Mouse (Mus musculus) forebrain, embryonic 16.5 days (tissue): ENCODE data around the gene Stxbp6. TPM values are rescaled to one million over a fixed set of nuclear protein-coding genes. Genes with fewer than 3 reads are reported as not detected.

ENCODE experiments used
- ATAC-seq: fragments of 200-750 bp; cut with Nextera tagmentation; 2 replicates; pipeline ENCODE4 v1.8.0; 2017; ENCODE audit warnings: mild to moderate bottlenecking, moderate library complexity
- H3K27ac ChIP-seq: fragments of 300-500 bp; sonication (generic); 2 replicates; pipeline ENCODE4 v1.5.1; 2014; ENCODE audit warnings: low read length, control low read depth
- H3K27me3 ChIP-seq: fragments of 300-500 bp; sonication (generic); replicated peaks from 2 replicates; pipeline ENCODE4 v1.6.1; 2014; ENCODE audit warnings: low read length; ENCODE audit not compliant: control insufficient read depth, insufficient read depth
- H3K36me3 ChIP-seq: fragments of 300-500 bp; sonication (generic); 2 replicates; pipeline ENCODE4 v1.6.1; 2014; ENCODE audit not compliant: control insufficient read depth, insufficient read depth
- H3K4me1 ChIP-seq: fragments of 300-500 bp; sonication (generic); replicated peaks from 2 replicates; pipeline ENCODE4 v1.6.1; 2014; ENCODE audit warnings: low read length; ENCODE audit not compliant: control insufficient read depth, insufficient read depth
- H3K4me2 ChIP-seq: fragments of 300-500 bp; sonication (generic); 2 replicates; pipeline ENCODE4 v1.6.1; 2014; ENCODE audit warnings: mild to moderate bottlenecking, low read length, control low read depth
- H3K4me3 ChIP-seq: fragments of 300-500 bp; sonication (generic); replicated peaks from 2 replicates; pipeline ENCODE4 v1.5.1; 2014; ENCODE audit warnings: mild to moderate bottlenecking, low read length, control low read depth
- H3K9ac ChIP-seq: fragments of 300-500 bp; sonication (generic); replicated peaks from 2 replicates; pipeline ENCODE4 v1.6.1; 2014; ENCODE audit warnings: low read depth, low read length, control low read depth
- H3K9me3 ChIP-seq: fragments of 300-500 bp; sonication (generic); 2 replicates; pipeline ENCODE4 v1.6.1; 2016; ENCODE audit warnings: low read length; ENCODE audit not compliant: control insufficient read depth
- WGBS: fragments of 180-500 bp; shearing (Covaris S2); extraction: QIAGEN DNeasy Blood & Tissue Kit; methylation state at CpG from one replicate; pipeline ENCODE4 v1.1.7; 2014; 5-methylcytosine and 5-hydroxymethylcytosine counted together
- polyA plus RNA-seq: library from polyadenylated mRNA; unstranded; fragments of >200 nt; fragmentation: Nextera tagmentation; extraction: Ambion mirVana; gene quantifications from 2 replicates; pipeline ENCODE4 v1.2.1, GENCODE M21; 2015

Gene Stxbp6
- polyA plus RNA-seq, 1 experiment from 2014 or later, result 13.6 TPM

- H3K4me3 ChIP-seq, result no peak overlapping the region
- H3K4me1 ChIP-seq, result peaks cover 15% of the 10 kb centered on the region
- no peak overlapping the region for H3K27ac ChIP-seq
- H3K36me3 ChIP-seq, result no peaks in the 10 kb centered on the region
- WGBS, result 77% methylated on average over 11 of the region's 11 CpGs
- H3K27me3 ChIP-seq, result 0 out of 2 replicates have a peak, but pooled peaks cover 2% of the 10 kb centered on the region
- H3K4me2 ChIP-seq, result peak overlapping the region; percentile 100; the same call in 1 of the 2 replicates
- no peaks in the 10 kb centered on the region for H3K9me3 ChIP-seq
- H3K9ac ChIP-seq, result no peak overlapping the region
- no peak for ATAC-seq
These were observed 1.1 kb upstream of the Stxbp6 start for GRCm38 (mm10) chr12:45075631-45076030.

DNA sequence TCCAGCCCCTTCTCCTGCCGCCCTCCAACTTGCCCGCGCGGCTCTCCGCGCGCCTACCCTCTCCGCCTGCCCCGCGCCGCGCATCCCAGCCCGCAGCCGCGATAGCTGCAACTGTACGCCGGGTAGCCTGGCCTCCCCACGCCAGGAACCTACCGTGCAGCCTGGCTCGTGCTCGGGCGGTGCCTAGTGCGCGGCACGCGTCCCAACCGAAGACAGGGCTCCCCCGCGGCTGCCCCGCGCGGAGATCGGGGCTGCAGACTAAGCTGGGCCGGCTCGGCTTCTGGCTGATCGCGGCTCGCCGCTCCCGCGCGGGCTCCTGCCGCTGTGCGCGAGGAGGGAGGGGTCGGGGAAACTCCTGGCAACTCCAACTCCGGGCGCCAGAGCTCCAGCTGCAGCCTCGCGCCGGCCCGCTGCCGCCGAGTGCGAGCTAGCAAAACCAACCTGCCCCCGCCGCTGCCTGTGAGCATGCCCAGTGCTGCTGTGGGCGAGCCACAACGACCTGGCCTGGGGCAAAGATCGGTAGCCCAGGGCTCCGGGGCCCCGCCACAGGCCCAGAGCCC is 387 bp downstream of the Stxbp6 start:
- Histone ChIP-seq H3K27ac (peak overlapping the region; percentile 74), H3K27me3 (0 out of 2 replicates have a peak, but pooled peaks cover 2% of the 10 kb centered on the region), H3K9ac (peak overlapping the region; percentile 78), H3K4me3 (peak overlapping the region; percentile 79), H3K4me1 (peaks cover 15% of the 10 kb centered on the region), H3K36me3 (no peaks in the 10 kb centered on the region), H3K9me3 (no peaks in the 10 kb centered on the region), H3K4me2 (peak overlapping the region; percentile 100)
- under 1% methylated on average over 54 of the region's 62 CpGs for WGBS
- peak; percentile 87 for ATAC-seq

- H3K4me1 ChIP-seq, result peaks cover 15% of the 10 kb centered on the region
- under 1% methylated on average over 28 of the region's 28 CpGs for WGBS
- H3K9me3 ChIP-seq, result no peaks in the 10 kb centered on the region
- peak overlapping the region; percentile 100 for H3K4me2 ChIP-seq
- peak overlapping the region; percentile 78 for H3K9ac ChIP-seq
- H3K27ac ChIP-seq, result peak overlapping the region; percentile 63
- ATAC-seq, result peak; percentile 53
- no peaks in the 10 kb centered on the region for H3K36me3 ChIP-seq
- peak overlapping the region; percentile 79 for H3K4me3 ChIP-seq
- H3K27me3 ChIP-seq, result 0 out of 2 replicates have a peak, but pooled peaks cover 2% of the 10 kb centered on the region
These were observed 1.0 kb downstream of the Stxbp6 start for GRCm38 (mm10) chr12:45073331-45074041.

GRCm38 (mm10) chr12:45072185-45072584 is 2.3 kb downstream of the Stxbp6 start:
- Histone ChIP-seq H3K4me3 (no peak overlapping the region), H3K4me1 (peaks cover 22% of the 10 kb centered on the region), H3K4me2 (no peak overlapping the region), H3K36me3 (no peaks in the 10 kb centered on the region), H3K9ac (no peak overlapping the region), H3K9me3 (no peaks in the 10 kb centered on the region), H3K27me3 (0 out of 2 replicates have a peak, but pooled peaks cover 2% of the 10 kb centered on the region), H3K27ac (no peak overlapping the region)
- 48% methylated on average over 3 of the region's 3 CpGs for WGBS
- ATAC-seq, result no peak

DNA sequence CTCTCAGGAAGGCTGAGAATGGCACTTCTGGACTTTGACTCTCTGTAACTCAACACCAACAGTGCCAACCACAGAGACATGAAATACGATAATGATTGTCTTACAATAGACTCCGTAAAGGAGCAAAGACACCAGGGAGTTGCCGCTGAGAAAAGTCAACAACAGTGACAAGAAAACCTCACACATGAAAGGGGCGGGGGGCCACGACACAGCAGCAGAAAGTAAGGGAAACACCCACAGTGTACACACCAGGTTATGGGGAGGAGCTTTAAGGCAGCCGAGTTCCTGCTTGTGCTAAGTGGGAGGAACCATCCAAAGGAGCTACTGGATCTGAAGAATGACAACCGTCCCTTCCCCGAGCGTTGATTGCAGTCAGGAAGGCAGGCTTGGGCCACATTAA is 4.3 kb downstream of the Stxbp6 start:
- Histone ChIP-seq H3K4me1 (peaks cover 25% of the 10 kb centered on the region), H3K27ac (no peak overlapping the region), H3K9me3 (no peaks in the 10 kb centered on the region), H3K4me3 (no peak overlapping the region), H3K27me3 (0 out of 2 replicates have a peak, but pooled peaks cover 2% of the 10 kb centered on the region), H3K4me2 (no peak overlapping the region), H3K36me3 (no peaks in the 10 kb centered on the region), H3K9ac (no peak overlapping the region)
- ATAC-seq, result no peak
- WGBS, result 69% methylated on average over 9 of the region's 9 CpGs

DNA sequence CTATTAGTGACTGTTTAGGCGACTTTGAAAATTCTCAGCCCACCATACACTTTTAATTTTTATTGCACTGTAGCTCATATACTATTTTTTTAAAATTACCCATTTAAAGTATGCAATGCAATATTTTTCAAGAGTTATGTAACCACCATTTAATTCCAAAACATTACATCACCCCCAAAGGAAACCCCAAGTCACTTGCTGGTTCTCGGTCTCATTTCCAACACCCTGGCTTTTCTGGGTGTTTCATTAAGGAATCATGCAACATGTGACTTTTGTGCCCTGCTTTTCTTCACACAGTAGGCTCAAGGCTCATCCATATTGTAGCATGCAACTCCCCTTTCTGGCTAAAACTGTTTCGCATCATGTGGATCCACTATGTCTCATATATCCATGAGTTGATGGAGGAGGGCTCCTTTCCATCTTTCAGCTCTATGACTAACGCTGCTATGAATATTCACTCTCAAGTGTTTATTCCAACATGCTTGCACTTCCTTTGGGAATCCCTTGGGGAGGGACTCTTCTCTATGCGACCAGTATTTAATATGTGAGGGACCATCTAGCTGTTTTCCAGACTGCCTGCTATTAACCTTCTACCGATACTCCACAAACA is 6.3 kb downstream of the Stxbp6 start:
- no peaks in the 10 kb centered on the region for H3K9me3 ChIP-seq
- H3K27me3 ChIP-seq, result 0 out of 2 replicates have a peak, but pooled peaks cover 2% of the 10 kb centered on the region
- peaks cover 13% of the 10 kb centered on the region for H3K4me1 ChIP-seq
- H3K4me3 ChIP-seq, result no peak overlapping the region
- WGBS, result 84% methylated on average over 6 of the region's 6 CpGs
- no peak for ATAC-seq
- H3K4me2 ChIP-seq, result no peak overlapping the region
- no peak overlapping the region for H3K9ac ChIP-seq
- H3K27ac ChIP-seq, result no peak overlapping the region
- no peaks in the 10 kb centered on the region for H3K36me3 ChIP-seq

DNA sequence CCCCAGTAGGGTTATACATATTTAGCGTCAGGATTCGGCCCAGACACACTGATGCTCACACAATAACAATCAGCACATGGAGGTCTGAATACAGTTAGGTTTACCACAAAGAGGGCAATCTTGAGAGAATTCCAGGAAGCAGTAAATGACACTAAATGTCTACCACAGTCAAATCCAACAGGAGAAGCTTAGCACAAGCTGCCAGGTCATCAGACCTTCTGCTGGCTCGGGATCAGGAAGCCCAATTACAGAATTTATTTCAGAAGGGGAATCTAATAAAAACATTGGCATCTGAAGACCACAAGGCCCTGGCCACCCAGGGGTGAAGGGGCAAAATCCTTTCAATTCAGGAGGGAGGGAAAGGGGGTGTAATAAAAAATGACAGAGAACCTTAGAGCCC is 6.8 kb downstream of the Stxbp6 start:
- Histone ChIP-seq H3K4me1 (peaks cover 13% of the 10 kb centered on the region), H3K27me3 (0 out of 2 replicates have a peak, but pooled peaks cover 2% of the 10 kb centered on the region), H3K4me3 (no peak overlapping the region), H3K9me3 (no peaks in the 10 kb centered on the region), H3K36me3 (no peaks in the 10 kb centered on the region), H3K4me2 (peak overlapping the region; percentile 11; the same call in 1 of the 2 replicates), H3K27ac (no peak overlapping the region), H3K9ac (no peak overlapping the region)
- no peak for ATAC-seq
- WGBS, result 17% methylated on average over 3 of the region's 3 CpGs

- no peaks in the 10 kb centered on the region for H3K9me3 ChIP-seq
- H3K4me1 ChIP-seq, result peaks cover 13% of the 10 kb centered on the region
- no peak overlapping the region for H3K27ac ChIP-seq
- ATAC-seq, result peak; percentile 86
- 17% methylated on average over 11 of the region's 11 CpGs for WGBS
- H3K27me3 ChIP-seq, result 0 out of 2 replicates have a peak, but pooled peaks cover 2% of the 10 kb centered on the region
- H3K36me3 ChIP-seq, result no peaks in the 10 kb centered on the region
- no peak overlapping the region for H3K4me3 ChIP-seq
- H3K9ac ChIP-seq, result no peak overlapping the region
- peak overlapping the region; percentile 11 for H3K4me2 ChIP-seq
These were observed 7.3 kb downstream of the Stxbp6 start for GRCm38 (mm10) chr12:45067047-45067685.

DNA sequence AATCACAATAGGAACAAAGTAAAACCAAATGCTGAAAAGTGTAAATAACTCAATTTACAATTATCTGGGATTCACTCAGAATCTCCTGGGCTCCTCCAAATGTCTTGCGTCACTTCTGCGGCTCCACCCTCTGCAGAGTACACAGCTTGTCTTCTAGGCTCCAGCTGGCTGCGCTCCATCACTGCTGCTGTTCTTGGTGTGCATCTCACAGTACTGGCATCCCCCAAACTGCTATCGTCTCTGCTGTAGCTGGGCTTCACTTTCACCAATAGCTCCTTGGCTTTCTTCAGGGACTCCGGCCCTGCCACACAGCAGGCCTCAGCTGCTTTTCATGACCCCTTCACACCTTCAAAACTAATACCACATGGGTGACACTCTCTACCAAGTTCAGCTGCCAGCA is 10.9 kb downstream of the Stxbp6 start:
- 82% methylated on average over 5 of the region's 5 CpGs for WGBS
- no peaks in the 10 kb centered on the region for H3K27me3 ChIP-seq
- no peak overlapping the region for H3K4me3 ChIP-seq
- H3K9me3 ChIP-seq, result no peaks in the 10 kb centered on the region
- H3K9ac ChIP-seq, result no peak overlapping the region
- H3K36me3 ChIP-seq, result no peaks in the 10 kb centered on the region
- H3K4me2 ChIP-seq, result no peak overlapping the region
- no peak overlapping the region for H3K27ac ChIP-seq
- peaks cover 13% of the 10 kb centered on the region for H3K4me1 ChIP-seq
- ATAC-seq, result no peak
